Mouse (Mus musculus): Measurements from ENCODE around the gene Gm21981.

Gm21981 gene

DNA sequence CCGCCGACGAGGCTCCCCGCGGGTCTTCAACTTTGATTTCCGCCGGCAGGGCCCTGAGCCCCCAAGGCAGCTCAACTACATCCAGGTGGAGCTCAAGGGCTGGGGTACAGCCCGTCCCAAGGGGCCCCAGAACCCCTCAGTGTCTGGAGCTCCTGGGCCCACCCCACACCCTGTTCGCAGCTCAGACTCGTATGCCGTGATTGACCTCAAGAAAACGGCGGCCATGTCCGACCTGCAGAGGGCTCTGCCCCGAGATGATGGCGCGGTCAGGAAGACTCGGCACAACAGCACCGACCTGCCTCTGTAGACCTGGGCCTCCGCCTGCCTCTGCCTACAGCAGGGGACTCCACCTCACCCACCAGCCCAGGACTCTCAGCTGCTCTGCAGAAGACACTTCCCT, 9.3 kb upstream of the Gm21981 start:
- no peak for DNase-seq (ENCODE audit: low read depth in 2 of 2, low spot score in 2 of 2)

DNA sequence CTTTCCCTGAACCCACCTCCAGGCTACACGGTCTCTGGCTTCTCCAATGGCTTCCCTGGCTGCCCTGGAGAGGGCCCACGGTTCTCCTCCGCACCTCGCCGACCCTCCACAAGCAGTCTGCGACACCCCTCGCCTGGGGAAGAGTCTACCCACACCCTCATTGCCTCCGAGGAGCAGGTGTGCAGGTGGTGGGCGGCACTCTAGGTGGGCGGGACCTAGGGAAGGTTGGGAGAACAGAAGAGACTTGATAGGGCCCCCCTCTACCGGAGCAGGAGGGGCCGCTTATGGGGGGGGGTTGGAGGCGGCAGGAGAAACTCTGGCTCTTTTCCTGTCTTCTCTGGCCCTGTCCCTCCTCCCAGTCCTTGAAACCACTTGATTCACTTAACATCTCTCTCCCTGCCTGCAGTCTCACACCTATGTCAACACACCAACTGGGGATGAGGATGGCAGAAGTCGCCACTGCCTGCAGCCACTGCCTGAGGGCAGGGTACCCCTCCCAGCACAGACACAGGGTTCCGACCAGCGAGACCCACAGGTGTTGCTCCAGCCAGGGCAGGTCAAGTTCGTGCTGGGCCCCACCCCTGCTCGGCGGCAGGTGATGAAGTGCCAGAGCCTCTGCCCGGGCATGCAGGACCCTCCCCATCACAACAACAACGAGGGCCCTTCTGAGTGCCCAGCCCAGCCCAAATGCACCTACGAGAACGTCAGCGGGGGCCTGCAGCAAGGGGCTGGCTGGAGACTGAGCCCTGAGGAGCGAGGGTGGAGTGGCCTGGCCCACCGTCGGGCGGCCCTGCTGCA, 8.5 kb upstream of the Gm21981 start:
- no peak for DNase-seq (ENCODE audit: low read depth in 2 of 2, low spot score in 2 of 2)

DNA sequence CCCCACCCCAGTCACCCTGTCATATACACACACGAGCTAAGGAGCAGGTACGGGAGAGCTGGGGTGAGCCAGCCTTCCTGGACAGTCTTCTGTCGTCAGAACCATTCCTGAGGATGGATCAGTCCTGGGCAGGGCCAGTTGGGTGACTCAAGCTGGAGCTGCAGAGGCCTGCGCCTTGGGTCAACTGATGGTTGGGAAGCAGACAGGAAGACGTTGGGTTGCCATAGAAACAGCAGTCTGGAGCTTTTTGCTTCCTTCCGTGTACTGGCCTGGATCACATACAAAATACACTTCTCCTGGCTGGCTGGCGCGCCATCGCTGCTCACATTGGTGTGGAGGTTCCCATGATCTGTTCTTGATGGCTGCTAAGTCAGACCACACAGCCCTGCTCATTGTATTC, 7.5 kb upstream of the Gm21981 start:
- DNase-seq (ENCODE audit: low read depth in 2 of 2, low spot score in 2 of 2) = no peak

DNA sequence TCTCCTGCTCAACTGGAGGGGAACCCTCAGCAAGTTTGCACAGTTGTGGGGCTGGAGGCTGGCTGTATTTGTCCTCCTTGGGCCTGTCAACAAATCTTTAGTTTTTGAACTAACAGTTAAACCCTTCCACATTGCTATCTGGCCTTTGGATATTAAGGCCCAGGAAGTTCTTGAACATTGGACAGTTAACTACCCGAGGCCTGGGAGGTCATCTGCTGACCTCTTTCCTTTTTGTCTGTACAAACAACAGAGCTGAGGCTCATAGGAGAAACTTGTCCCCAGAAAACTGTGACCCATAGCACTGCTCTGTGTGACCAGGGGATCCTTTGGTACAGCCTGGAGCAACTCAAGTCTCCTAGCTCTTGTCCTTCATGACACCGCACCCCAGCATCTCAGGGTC, 4.8 kb upstream of the Gm21981 start:
- no peak for DNase-seq (ENCODE audit: low read depth in 2 of 2, low spot score in 2 of 2)

DNA sequence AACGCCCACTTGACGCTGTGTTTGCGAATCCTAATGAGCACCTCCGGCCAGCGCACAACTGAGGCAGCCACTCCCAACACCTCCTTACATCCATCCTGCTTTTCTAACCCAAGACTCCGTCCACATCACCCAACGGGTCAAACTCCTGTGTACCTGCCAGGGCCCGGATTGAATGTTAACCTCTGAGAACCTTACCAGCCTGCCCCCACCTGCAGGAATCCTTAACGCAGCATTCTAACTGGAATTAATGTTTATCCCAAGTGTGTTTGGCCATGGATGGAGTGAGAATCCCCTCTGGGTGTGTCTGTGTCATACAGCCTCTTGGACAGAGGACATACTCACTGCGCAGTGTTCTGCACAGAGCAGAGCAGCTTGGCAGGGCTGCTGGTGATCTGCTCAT, 3.9 kb upstream of the Gm21981 start:
- DNase-seq (ENCODE audit: low read depth in 2 of 2, low spot score in 2 of 2) = no peak

DNA sequence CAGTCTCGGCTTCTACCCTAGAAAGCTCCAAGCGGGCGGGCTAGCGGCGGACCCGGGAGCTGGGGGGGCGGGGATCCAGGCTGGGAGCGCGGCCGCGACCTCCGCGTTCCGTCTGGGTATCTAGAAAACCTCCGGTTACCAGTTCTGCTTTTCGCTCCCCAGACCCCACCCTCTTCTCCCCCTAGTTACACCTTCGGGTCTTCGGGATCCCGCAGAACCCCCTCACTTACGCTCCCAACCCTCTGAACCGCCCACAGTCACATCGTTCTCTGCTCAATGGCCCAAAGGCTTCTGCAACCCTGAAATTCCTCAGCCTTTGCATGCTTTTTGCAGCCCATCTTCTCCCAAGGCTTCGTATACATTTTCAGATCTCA, 1.1 kb upstream of the Gm21981 start:
- no peak for DNase-seq (ENCODE audit: low read depth in 2 of 2, low spot score in 2 of 2)

DNA sequence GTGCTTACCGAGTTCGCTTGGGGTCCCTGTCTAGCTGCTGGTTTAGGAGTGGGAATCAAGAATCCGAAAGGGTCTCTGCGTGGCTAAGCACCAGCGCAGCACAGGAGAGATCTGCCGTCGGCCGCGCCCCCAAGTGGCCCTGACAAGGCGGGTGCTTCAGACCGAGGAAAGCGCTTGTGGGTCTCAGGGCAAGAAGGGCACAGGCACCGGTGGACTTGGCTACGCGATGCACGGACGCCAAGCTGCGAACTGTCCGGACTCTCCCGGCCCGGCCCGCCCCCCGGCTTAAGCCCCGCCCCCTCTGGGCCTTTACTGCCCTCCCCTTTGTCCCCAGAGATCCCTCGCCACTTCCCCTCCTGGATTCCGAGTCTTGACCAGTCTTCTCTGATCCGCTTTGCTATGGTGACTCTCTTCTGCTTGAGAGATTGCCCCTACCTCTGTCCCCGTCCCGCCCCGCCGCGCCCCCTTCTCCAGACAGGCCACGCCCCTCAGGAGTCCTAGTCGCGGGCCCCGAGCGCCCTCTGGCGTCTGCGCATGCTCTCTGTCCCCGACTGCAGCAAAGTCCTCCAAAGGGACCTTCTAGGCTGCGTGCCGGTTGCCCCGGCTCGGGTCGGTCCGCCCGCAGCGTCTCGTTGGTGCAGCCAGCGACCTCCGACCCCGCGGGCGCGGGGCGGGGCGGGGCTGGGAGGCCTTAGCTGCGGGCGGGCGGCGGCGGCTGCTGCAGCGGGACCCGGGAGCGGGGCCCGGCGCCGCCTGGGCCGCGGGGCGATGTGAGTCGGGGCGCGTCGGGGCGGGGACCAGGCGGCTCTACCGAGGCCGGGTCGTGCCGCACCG, 465 bp upstream of the Gm21981 start, which contains the start of gene Prickle4:
TSS of gene Prickle4 (minus strand) at position 234 of the 834 bp plus-strand sequence.
- DNase-seq (ENCODE audit: low read depth in 2 of 2, low spot score in 2 of 2) = peak; percentile 94

DNA sequence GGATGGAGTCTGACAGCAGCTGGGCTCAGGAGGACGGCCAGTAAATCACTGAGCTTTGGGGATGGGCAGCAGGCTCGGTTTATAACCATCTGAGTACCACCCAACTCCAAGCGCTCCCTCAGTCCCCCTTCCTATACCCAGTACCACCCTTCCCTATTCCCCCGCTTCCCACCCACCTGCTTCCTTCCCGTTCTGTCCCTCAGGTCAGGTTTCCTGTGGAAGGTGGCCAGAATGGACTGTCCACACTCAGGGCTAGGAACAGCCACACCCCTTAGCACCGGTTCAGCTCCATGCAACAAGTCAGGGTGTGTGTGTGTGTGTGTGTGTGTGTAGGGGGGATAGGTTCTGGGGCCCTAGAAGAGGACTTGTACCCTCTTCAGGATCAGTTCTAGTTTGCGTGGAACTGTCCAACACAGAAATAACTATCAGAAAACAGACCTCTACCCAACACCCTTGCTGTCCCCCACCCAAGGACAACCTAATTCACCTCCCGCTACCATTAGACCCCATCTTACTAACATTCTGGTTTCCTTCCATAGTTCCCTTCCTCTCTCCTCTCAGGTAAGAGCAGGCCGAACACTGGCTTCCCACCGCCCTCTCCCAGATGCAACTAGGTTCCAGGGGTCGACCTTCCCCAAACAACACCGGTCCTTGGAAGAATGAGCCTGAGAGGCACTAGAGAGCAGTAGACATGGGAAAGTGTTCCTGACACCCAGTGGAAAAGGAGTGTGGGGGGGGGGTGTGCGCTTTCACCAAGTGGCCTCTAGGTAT, 399 bp downstream of the Gm21981 start:
- DNase-seq (ENCODE audit: low read depth in 2 of 2, low spot score in 2 of 2) = no peak

DNA sequence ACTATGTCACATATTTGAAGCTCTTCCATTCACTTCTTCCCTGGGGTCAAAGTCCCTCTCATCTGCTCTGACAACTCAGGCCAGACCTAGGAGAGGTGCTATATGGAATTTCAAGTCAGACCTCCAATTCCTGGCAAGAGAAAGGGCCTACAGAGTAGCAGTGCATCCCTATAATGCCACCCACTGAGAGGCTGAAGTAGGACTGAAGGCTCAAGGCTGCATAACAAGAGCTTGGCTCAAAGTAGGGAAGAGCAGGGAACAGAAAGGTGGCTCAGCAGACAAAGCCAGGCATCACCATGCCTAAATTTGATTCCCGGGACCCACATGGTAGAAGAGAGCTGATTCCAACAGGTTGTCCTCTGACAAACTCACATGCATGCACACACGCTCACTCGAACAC, 2.6 kb downstream of the Gm21981 start:
- DNase-seq (ENCODE audit: low read depth in 2 of 2, low spot score in 2 of 2) = no peak

DNA sequence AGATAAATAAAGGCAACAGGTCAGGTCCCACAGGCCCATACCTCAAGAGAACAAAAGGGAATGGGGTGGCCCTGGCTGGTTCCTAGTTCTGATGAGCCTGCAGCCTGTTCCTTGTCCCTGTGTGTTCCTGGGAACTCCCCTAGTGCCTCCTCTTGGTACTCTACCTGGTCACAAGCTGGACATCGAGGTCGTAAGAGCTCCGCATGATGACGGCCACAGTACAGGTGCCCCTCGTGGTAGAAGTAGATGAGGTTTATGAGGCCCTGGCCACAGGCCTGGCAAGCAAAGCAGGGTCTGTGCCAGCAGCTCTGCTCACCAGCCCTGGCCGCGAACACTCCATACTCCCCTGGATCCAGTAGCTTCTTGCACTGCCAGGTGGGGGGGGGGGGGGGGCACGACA, 4.4 kb downstream of the Gm21981 start:
- no peak for DNase-seq (ENCODE audit: low read depth in 2 of 2, low spot score in 2 of 2)

DNA sequence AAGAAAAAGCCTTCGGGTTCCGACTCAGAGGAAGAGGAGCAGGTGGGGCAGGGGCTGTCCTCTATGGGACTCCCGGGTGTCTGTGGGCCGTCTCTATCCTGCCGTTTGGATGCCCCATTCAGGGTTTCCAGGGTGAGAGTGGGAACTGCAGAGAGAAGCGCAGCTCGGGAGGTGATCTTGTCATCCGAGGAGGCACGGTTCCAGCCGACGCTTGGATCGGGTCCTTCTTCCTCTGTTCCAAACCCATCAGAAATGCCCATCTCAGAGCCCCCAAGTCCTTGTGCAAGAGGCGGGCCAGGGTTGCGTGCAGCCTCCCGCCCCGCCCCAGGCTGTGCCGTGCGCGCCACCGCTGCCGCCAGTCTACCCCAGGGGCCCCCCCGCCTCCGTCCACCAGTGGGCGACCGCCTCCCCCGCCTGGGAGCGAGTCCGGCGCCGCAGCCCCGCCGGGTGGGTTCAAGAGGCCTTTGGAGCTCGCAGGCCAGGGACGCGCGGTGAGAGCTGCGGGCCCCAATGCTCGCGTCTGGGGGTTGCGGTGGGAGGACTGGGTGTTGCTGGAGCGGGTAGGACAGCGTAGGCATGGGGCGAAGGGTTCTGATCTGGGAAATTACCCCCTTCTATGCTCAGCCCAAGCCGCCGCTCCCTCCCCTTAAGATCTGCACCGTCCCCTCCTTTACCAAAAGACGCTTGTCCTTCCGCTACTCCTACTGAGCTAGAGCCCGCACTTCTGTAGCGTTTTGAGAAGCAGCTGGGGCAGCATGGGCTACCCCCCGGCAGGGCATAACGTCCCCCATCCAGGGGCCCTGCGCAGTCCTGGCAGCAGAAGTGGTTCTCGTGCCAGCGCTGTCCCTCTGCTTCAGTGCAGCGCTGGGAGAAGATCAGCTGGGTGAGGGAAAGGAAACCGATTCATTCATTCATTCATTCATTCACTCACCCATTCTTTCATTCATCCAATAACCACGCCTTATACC, 5.4 kb downstream of the Gm21981 start, which contains the start of gene Frs3:
TSS of gene Frs3 (plus strand) at position 423 of the 968 bp plus-strand sequence.
- DNase-seq (ENCODE audit: low read depth in 2 of 2, low spot score in 2 of 2) = peak; percentile 30 to 36

DNA sequence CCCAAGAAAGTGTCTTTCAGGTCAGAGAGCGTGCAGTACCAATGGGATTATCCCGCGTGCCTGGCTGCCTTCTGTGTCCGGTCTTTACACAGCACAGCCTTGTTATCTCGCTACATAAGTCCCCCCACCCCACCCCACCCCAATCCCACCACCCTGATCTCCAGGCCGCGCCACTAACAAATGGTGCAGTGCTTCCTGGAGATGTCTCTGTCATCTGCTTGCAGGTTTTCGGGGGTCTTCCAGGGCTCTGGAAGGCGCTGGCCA, 6.0 kb downstream of the Gm21981 start, which contains the start of gene Tomm6:
TSS of gene Tomm6 (minus strand) at position 43 of the 264 bp plus-strand sequence.
- DNase-seq (ENCODE audit: low read depth in 2 of 2, low spot score in 2 of 2) = no peak

DNA sequence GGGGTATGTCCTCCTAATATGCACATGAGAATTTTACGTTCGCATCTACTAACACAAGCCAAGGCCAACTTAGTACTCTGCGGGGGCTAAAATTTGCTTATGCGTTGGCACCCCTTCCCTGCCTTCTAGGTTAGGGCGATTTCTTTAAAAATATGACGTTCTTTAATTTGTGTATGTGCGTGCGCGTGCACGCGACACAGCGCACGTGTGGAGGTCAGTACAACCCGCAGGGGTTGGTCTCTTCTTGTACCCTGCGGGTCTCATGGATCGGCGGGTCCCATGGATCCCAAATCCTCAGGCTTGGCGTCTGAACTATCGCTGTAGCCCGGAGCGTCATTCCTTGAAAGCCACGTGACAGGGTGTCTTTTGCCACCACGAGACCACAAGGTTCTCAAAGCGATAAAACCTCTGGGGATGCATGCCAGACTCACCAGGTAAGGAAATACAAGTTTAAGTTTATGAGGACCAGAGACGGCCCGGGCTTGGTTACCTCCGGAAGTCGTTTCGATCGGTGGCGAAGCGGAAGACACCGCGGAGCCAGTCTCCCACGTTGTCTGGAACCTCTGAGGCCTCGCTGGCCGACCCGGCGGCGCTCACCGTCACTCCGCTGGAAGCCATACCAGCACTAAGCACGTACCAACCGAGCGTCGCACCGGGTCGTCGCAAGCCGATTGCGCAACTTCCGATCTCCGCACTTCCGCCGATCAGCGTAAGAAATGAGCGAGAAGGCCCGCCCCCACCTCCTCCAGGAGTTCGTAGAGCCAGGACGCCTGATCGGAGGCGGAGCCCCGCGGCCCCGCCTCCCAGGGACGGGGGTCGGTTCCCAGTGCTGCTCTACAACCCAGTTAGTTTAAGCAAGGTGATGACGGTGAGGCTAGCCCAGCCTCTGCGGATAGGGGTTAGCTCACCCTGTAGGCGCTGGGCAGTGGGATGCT, 6.6 kb downstream of the Gm21981 start:
- peak; percentile 86 to 88 for DNase-seq (ENCODE audit: low read depth in 2 of 2, low spot score in 2 of 2)

DNA sequence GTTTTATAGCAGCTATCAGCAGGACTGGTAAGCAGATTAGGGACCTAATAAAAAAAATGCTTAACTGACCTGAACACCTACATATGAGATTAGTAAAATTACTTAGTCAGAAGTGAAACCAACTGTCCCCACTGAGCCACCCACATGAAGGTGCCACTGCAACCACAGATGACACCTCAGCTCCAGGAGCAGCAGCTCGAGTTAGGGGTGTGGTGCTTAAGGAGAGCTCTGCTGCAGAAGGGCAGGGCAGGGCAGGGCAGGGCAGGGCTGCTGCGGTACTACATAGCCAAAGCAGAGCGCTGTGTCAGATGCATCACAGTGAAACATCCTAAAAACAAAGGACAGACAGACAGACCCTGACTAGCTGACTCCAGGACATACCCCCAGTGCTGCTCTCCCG, 11.4 kb downstream of the Gm21981 start:
- DNase-seq (ENCODE audit: low read depth in 2 of 2, low spot score in 2 of 2) = no peak

DNA sequence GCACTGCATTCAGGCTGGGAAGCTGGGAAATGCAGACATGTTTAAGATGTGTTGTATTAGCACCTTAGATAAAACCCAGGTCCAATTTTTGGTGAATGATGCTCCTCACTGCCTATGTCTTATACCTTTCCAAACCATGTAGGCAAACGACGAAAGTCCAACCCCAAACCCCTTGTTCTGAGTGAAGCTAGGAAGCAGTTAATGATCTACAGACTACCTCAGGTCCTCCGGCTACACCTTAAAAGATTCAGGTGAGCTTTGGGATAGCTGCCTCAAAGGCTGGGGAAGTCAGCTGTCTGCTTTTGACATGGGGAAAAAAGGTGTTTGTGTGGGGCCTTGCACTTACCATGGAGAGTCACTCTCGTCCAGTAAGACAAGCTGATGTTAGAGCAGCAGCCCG, 15.6 kb downstream of the Gm21981 start:
- no peak for DNase-seq (ENCODE audit: low read depth in 2 of 2, low spot score in 2 of 2)

DNA sequence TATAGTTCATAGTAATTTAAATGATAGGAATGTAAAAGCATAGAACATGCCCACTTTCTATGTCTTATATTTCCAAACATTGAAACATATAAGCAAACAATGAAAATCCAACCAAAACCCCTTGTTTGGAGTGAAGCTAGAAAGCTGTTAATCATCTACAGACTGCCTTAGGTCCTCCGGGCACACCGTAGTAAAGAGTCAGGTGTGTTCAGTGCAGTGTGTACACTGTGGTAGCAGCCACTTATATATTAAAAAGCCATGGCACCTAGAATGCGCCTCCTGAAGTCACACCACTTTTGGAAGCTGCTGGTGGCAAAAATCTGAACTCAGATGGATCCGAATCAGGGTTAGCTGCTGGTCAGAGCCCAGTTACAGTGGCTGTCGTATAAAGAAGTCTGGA, 16.0 kb downstream of the Gm21981 start:
- DNase-seq (ENCODE audit: low read depth in 2 of 2, low spot score in 2 of 2) = no peak

DNA sequence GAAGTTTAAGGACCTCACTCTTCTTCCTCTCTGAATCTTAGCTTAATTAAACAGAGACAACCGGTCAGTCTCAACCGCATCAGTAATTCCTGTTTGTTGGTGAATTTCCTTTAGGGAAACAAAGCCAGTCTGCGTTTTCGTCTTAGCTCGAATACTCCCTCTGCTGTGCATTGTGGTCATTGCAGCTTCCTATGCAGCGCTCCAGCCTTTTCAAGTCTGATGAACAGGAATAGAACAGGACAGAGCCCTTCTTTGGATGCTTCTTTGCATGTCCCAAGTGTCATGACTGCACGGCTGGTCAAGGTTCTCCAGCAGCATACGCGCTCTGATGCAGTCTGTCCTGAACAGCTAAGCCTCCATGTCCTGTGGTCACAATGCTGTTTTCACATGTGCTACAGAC, 17.7 kb downstream of the Gm21981 start:
- DNase-seq (ENCODE audit: low read depth in 2 of 2, low spot score in 2 of 2) = peak; percentile 38 to 53

DNA sequence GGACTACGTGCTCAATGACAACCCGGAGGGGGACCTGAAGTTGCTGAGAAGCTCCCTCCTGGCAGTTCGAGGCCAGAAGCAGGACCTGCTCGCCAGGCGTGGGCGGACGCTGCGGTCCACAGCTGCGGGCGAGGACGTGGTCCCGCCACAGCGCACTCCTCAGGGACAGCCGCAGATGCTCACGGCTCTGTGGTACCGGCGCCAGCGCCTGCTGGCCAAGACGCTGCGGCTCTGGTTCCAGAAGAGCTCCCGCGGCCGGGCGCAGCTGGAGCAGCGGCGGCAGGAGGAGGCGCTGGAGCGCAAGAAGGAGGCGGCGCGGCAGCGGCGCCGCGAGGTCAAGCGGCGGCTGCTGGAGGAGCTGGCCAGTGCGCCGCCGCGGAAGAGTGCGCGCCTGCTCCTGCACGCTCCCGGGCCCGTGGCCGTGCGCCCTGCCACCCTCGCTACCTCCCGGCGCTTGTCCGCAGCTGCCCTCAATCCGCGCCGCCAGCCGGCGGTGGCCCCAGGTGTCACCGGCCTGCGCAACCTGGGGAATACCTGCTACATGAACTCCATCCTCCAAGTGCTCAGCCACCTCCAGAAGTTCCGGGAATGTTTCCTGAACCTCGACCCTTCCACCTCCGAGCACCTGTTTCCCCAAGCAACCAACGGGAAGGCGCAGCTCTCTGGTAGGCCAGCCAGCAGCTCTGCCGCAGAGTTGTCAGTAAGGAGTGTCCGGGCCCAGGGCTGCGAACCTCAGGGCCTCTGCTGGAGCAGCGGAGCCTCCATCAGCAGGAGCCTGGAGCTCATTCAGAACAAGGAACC, 21.7 kb downstream of the Gm21981 start:
- DNase-seq (ENCODE audit: low read depth in 2 of 2, low spot score in 2 of 2) = no peak

DNA sequence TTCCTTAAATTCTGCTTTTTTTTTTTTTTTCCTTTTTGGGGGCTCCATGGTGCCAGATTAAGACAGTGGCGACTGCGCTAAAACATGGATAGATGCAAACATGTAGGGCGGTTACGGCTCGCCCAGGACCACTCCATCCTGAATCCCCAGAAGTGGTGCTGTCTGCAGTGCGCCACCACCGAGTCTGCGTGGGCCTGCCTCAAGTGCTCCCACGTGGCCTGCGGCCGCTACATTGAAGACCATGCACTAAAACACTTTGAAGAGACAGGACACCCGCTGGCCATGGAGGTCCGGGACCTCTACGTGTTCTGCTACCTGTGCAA, 22.3 kb downstream of the Gm21981 start:
- no peak for DNase-seq (ENCODE audit: low read depth in 2 of 2, low spot score in 2 of 2)
